Mouse (Mus musculus) gastrocnemius, postnatal 10 days (tissue): ENCODE results near the gene Mup18. TPM values are rescaled to one million over a fixed set of nuclear protein-coding genes. Genes with fewer than 3 reads are reported as not detected.
"Not testable (repeated sequence)": the region's sequence is repeated elsewhere in the genome, so short reads cannot be mapped to it uniquely, and the experiment has no call there.

Source experiments
- DNase-seq: peaks from one replicate; pipeline ENCODE4 v3.0.0; 2021; ENCODE audit warnings: mixed read lengths
- long read RNA-seq, 2 experiments: library from polyadenylated mRNA; stranded (forward); transcript quantifications; one replicate each; pipeline ENCODE4 v2.0.0; 2021
- total RNA-seq, 2 experiments: library from RNA; stranded (reverse); gene quantifications; 2 replicates each; pipeline ENCODE4 v1.2.3; 2021

Gene Mup18
- total RNA-seq = not detected
- long read RNA-seq, experiment 1 = 0 reads
- long read RNA-seq, experiment 2 = 0 reads

DNA sequence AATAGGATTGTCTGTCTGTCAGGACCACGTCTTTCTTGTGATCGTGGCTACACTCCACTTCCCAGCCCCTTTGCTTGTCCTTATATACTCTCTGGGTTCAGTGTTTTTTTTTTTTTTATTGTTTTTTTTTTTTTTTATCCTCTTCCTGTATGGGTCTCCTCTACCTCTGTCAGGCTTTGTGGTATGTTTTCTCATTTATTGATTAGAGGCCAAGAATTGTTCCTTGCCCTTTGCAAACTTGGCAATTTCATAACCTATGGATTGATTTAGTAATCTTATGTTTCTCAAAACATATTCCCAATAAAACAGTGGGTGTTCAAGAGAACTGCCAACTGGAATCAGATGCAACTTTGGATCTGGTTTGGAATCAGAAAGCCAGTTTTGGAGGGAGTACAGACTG, at the start of gene Mup18:
Gene Mup18 (minus strand): TSS at position 101 of the 400 bp plus-strand sequence.
- DNase-seq = not testable (repeated sequence)

DNA sequence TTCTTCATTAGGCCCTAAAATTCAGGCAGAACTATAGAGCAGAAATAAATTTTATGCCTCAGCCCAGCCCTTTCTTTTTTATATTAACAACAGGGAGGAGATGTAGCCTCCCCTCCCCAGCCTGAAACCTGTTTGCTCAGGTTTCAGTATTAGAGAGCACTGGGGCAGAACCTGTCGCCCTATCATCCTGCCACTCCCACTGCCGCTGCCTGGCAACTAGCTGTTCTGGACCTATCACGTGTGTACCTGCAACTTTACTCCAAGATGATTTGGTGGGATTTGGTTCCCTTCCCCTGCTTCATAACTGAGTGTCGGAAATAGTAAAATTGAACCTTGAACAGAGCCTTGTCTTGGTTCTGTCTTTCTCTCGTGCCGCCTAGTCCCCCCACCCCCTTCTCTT, 40.4 kb upstream of the Mup18 start:
- DNase-seq = not testable (repeated sequence)

Other genes with a start within 250 kb of the Mup18 start
- not detected for gene Mup15, start 234.4 kb downstream of the Mup18 start, total RNA-seq
- gene Mup16, start 154.6 kb downstream of the Mup18 start, total RNA-seq = not detected
- gene Mup17, start 78.3 kb downstream of the Mup18 start, total RNA-seq = not detected
- not detected for gene Mup19, start 108.1 kb upstream of the Mup18 start, total RNA-seq
- gene Mup5, start 161.1 kb upstream of the Mup18 start, total RNA-seq = not detected